ENCODE assay signal across 7 mouse cellular contexts in the genomic region with DNA sequence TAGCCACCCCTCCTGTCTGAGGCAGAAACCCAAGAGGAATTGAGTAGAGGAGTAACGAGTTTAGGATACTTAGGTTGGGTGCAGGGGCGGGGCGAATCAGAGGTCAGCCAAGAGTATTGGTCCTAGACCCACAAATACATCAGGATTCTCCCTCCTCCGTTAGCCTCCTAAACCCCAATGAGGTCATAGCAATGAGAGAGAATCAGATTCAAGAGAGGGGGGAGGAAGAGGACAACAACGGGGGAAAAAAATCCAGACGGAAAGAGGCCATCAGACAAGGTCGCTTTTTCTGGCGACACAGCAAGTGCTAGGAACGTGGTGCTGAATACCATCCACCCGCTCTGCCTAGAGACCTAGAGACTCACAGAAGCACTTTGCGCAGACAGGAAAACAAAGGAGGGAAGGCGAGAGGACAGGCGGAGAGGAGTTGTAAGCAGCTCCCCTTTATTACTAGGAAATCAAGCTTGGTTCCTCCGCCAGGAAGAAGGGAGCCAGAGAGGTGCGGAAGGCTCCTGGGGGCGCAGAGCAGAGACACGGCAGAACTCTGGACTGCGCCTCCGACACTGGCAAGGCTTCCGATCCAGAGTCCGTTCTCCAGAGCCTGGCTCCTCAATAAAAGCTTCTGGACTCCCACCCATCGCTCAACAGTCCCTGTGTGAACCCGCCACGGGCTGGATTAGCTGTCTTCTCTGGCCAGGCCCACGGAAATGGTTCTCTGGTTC. TPM values are rescaled to one million over a fixed set of nuclear protein-coding genes. Genes with fewer than 3 reads are reported as not detected.
DNase-seq lines count a peak whose midpoint lies in the region; ATAC-seq lines count a peak whose summit lies in the region.

Gene Tmem196, plus strand, starts transcription at position 234 of the 722 bp plus-strand sequence.

- H3K36me3 ChIP-seq in megakaryocyte, embryonic 14.5 days (replicated peaks; ENCODE audit: low read length): no peaks in the 10 kb centered on the region
- no peaks in the 10 kb centered on the region for H3K36me3 ChIP-seq in embryonic facial prominence, embryonic 12.5 days
- H3K36me3 ChIP-seq in limb, embryonic 12.5 days: no peaks in the 10 kb centered on the region

- no peak within 1 kb of the TSS for H3K27ac ChIP-seq in embryonic facial prominence, embryonic 12.5 days
- no peak within 1 kb of the TSS for H3K27ac ChIP-seq in limb, embryonic 12.5 days

- peaks cover 5% of the 10 kb centered on the region; the same call in 1 of the 2 replicates for H3K4me1 ChIP-seq in megakaryocyte, embryonic 14.5 days
- no peaks in the 10 kb centered on the region for H3K4me1 ChIP-seq in embryonic facial prominence, embryonic 12.5 days
- H3K4me1 ChIP-seq in limb, embryonic 12.5 days (replicated peaks): no peaks in the 10 kb centered on the region; the same call in 1 of the 2 replicates

- 2% methylated on average over 25 of the region's 25 CpGs for WGBS in embryonic facial prominence, embryonic 12.5 days
- WGBS in limb, embryonic 12.5 days: 3% methylated on average over 25 of the region's 25 CpGs

- ATAC-seq in megakaryocyte, adult 5-6 weeks (ENCODE audit: poor library complexity, severe bottlenecking): no peak
- ATAC-seq in embryonic facial prominence, embryonic 12.5 days (ENCODE audit: insufficient number of reproducible peaks, insufficient read depth, low FRiP score, low TSS enrichment): peak; percentile 52
- ATAC-seq in hematopoietic stem cell, adult 5-6 weeks (replicated peaks in 1 of 2; ENCODE audit: insufficient read depth in 1 of 2, low FRiP score in 2 of 2, low TSS enrichment in 1 of 2, low read depth in 1 of 2, poor library complexity in 2 of 2, severe bottlenecking in 2 of 2): peak; percentile 12 to 48; a peak in 3 of 4 replicates
- peak; percentile 68; the same call in 1 of the 2 replicates for ATAC-seq in limb, embryonic 12.5 days (ENCODE audit: insufficient number of reproducible peaks, insufficient read depth, low FRiP score, low TSS enrichment, low read depth)

- H3K4me2 ChIP-seq in embryonic facial prominence, embryonic 12.5 days (replicated peaks): peak within 1 kb of the TSS; percentile 68
- peak within 1 kb of the TSS; percentile 73 for H3K4me2 ChIP-seq in limb, embryonic 12.5 days

- H3K9ac ChIP-seq in embryonic facial prominence, embryonic 12.5 days: peak within 1 kb of the TSS; percentile 41
- peak within 1 kb of the TSS; percentile 47 for H3K9ac ChIP-seq in limb, embryonic 12.5 days (replicated peaks)

- peak; percentile 65 for DNase-seq in retina, postnatal 1 day
- no peak for DNase-seq in spleen, postnatal 4 days (ENCODE audit: low spot score in 2 of 2)

- H3K4me3 ChIP-seq in megakaryocyte, embryonic 14.5 days (replicated peaks): peak within 1 kb of the TSS; percentile 14
- H3K4me3 ChIP-seq in embryonic facial prominence, embryonic 12.5 days: peak within 1 kb of the TSS; percentile 42
- H3K4me3 ChIP-seq in limb, embryonic 12.5 days (replicated peaks): peak within 1 kb of the TSS; percentile 46

- no peaks in the 10 kb centered on the region for H3K9me3 ChIP-seq in megakaryocyte, embryonic 14.5 days
- H3K9me3 ChIP-seq in embryonic facial prominence, embryonic 12.5 days: no peaks in the 10 kb centered on the region
- H3K9me3 ChIP-seq in limb, embryonic 12.5 days: no peaks in the 10 kb centered on the region

- peaks cover 19% of the 10 kb centered on the region for H3K27me3 ChIP-seq in megakaryocyte, embryonic 14.5 days (replicated peaks)
- peaks cover 3% of the 10 kb centered on the region; the same call in 1 of the 2 replicates for H3K27me3 ChIP-seq in embryonic facial prominence, embryonic 12.5 days
- peaks cover 29% of the 10 kb centered on the region for H3K27me3 ChIP-seq in limb, embryonic 12.5 days

RNA-seq across cellular contexts. Expression of gene Tmem196, which starts in this region (rescaled TPM):
- not detected in 2 replicates for polyA plus RNA-seq in megakaryocyte, embryonic 14.5 days (2012; ENCODE audit: insufficient read depth, low replicate concordance)
- not detected in 2 replicates for total RNA-seq in megakaryocyte, adult 5-6 weeks (2015)
- not detected in 2 replicates for total RNA-seq in megakaryocyte, adult 5-6 weeks (2017)
- 1.1 TPM in 2 replicates for polyA plus RNA-seq in embryonic facial prominence, embryonic 12.5 days (2016; fragmentation: Nextera tagmentation; extraction: Ambion mirVana)
- total RNA-seq in hematopoietic stem cell, adult 5-6 weeks (2017): not detected in 2 replicates
- polyA plus RNA-seq in limb, embryonic 12.5 days (2016; fragmentation: Nextera tagmentation; extraction: Ambion mirVana): 0.15 and 0.59 TPM in 2 replicates

Comparison
In these comparisons a context has a peak if more than half of its experiments do, and no peak if none do; other contexts are left out.
1. Peak in ATAC-seq in hematopoietic stem cell, adult 5-6 weeks; RNA of the gene not detected or under 1 TPM.
2. Peak in ATAC-seq, H3K4me3 ChIP-seq, H3K9ac ChIP-seq and H3K4me2 ChIP-seq in limb, embryonic 12.5 days; RNA of the gene not detected or under 1 TPM.